Comparison of ENCODE assay signal across 8 mouse cellular contexts in the genomic region with DNA sequence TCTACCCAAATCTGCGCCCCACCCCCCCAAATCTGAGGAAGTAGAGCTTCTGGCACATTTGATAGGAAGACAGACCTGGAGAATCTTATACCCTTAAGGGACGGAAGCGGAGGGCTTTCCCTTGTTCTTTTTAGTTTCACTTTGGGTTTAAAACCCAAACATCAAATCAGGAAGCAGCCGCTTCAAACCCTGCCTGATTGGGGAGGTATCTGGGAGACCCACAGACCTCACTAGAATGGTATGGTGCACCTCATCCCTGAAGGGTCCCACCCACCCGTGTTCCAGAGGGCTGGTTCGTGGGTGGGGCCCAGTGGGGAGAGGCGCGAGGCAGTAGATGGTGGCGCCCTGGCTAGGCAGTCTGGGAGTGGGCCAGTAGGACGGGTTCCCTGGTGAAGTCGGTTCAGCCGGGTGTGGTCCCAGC. TPM values are rescaled to one million over a fixed set of nuclear protein-coding genes. Genes with fewer than 3 reads are reported as not detected.
A peak's percentile ranks its signal among the peaks of the same experiment; 100 is the strongest.
DNase-seq lines count a peak whose midpoint lies in the region; ATAC-seq and TF ChIP-seq lines count a peak whose summit lies in the region.

No protein-coding gene starts in this region.

- TF ChIP-seq EP300 in liver, embryonic 14.5 days (IDR thresholded peaks at IDR 0.05; ENCODE audit: low read depth) = no peak

- peak overlapping the region; percentile 53 for H3K4me3 ChIP-seq in gastrocnemius, adult 2 months
- H3K4me3 ChIP-seq in embryonic facial prominence, embryonic 15.5 days (replicated peaks) = 0 out of 2 replicates have a peak overlapping the region, but pooled peaks have one; percentile 9
- peak overlapping the region; percentile 38 to 51 for H3K4me3 ChIP-seq in liver, embryonic 14.5 days (ENCODE audit: insufficient read depth in 1 of 2, low read depth in 2 of 2, low read length in 2 of 2)
- H3K4me3 ChIP-seq in stomach, embryonic 16.5 days (replicated peaks; ENCODE audit: low read length) = peak overlapping the region; percentile 18

- H3K4me2 ChIP-seq in embryonic facial prominence, embryonic 15.5 days (replicated peaks) = peak overlapping the region; percentile 21
- H3K4me2 ChIP-seq in liver, embryonic 14.5 days (ENCODE audit: low read depth) = peak overlapping the region; percentile 71
- H3K4me2 ChIP-seq in stomach, embryonic 16.5 days (ENCODE audit: low read depth, low read length) = peak overlapping the region; percentile 22

- 61% methylated on average over 12 of the region's 12 CpGs for WGBS in embryonic facial prominence, embryonic 15.5 days
- WGBS in liver, embryonic 14.5 days (ENCODE audit: insufficient replicate concordance) = 18% methylated on average over 12 of the region's 12 CpGs
- WGBS in stomach, embryonic 16.5 days = 54% methylated on average over 12 of the region's 12 CpGs

- H3K27me3 ChIP-seq in embryonic facial prominence, embryonic 15.5 days = no peaks in the 10 kb centered on the region
- no peaks in the 10 kb centered on the region for H3K27me3 ChIP-seq in liver, embryonic 14.5 days (ENCODE audit: control insufficient read depth, insufficient read depth, low read length)
- H3K27me3 ChIP-seq in stomach, embryonic 16.5 days (ENCODE audit: control insufficient read depth, insufficient read depth, low read length) = no peaks in the 10 kb centered on the region

- peaks cover 73% of the 10 kb centered on the region for H3K4me1 ChIP-seq in embryonic facial prominence, embryonic 15.5 days
- H3K4me1 ChIP-seq in liver, embryonic 14.5 days (replicated peaks; ENCODE audit: control insufficient read depth in 2 of 2, insufficient read depth in 2 of 2, low read length in 1 of 2) = peaks cover 0 to 12% of the 10 kb centered on the region in 2 experiments; a peak in 2 of 4 replicates
- peaks cover 40% of the 10 kb centered on the region for H3K4me1 ChIP-seq in stomach, embryonic 16.5 days (ENCODE audit: control insufficient read depth, insufficient read depth, low read length)

- peak overlapping the region; percentile 77 for H3K27ac ChIP-seq in gastrocnemius, adult 2 months
- peak overlapping the region; percentile 73 for H3K27ac ChIP-seq in embryonic facial prominence, embryonic 15.5 days (replicated peaks)
- H3K27ac ChIP-seq in liver, embryonic 14.5 days = no peak overlapping the region
- H3K27ac ChIP-seq in stomach, embryonic 16.5 days (ENCODE audit: low read length) = peak overlapping the region; percentile 60

- H3K36me3 ChIP-seq in embryonic facial prominence, embryonic 15.5 days = no peaks in the 10 kb centered on the region
- no peaks in the 10 kb centered on the region for H3K36me3 ChIP-seq in liver, embryonic 14.5 days (replicated peaks; ENCODE audit: control insufficient read depth, insufficient read depth, low read depth)
- no peaks in the 10 kb centered on the region for H3K36me3 ChIP-seq in stomach, embryonic 16.5 days (ENCODE audit: control insufficient read depth, insufficient read depth, low read length)

- intact Hi-C loops in gastrocnemius, adult 2 months (cut with DNase I) = loop anchor here (10.0 kb wide), 1 partner anchor 134 kb away; a partner anchor contains a TSS

- no peaks in the 10 kb centered on the region for H3K9me3 ChIP-seq in embryonic facial prominence, embryonic 15.5 days (replicated peaks)
- H3K9me3 ChIP-seq in liver, embryonic 14.5 days (ENCODE audit: control insufficient read depth, low read length) = no peaks in the 10 kb centered on the region
- no peaks in the 10 kb centered on the region for H3K9me3 ChIP-seq in stomach, embryonic 16.5 days (replicated peaks; ENCODE audit: control insufficient read depth, low read length)

- ATAC-seq in embryonic facial prominence, embryonic 15.5 days (ENCODE audit: insufficient number of reproducible peaks, low FRiP score, low TSS enrichment, low read depth) = 0 out of 2 replicates have a peak, but pooled peaks have one; percentile 27
- ATAC-seq in liver, embryonic 14.5 days (ENCODE audit: insufficient read depth) = peak; percentile 38; the same call in 1 of the 2 replicates
- ATAC-seq in stomach, embryonic 16.5 days (ENCODE audit: insufficient read depth, low FRiP score) = no peak

- no peak for TF ChIP-seq CTCF in gastrocnemius, adult 2 months (IDR thresholded peaks at IDR 0.05)
- no peak for TF ChIP-seq CTCF in liver, embryonic 14.5 days (IDR thresholded peaks at IDR 0.05; ENCODE audit: low read depth)

- no peak overlapping the region for H3K9ac ChIP-seq in embryonic facial prominence, embryonic 15.5 days
- peak overlapping the region; percentile 28 for H3K9ac ChIP-seq in liver, embryonic 14.5 days (replicated peaks)
- H3K9ac ChIP-seq in stomach, embryonic 16.5 days (ENCODE audit: low read length) = 0 out of 2 replicates have a peak overlapping the region, but pooled peaks have one; percentile 1

- peak; percentile 71 for DNase-seq in gastrocnemius, adult 2 months
- no peak for DNase-seq in gastrocnemius, postnatal 10 days
- peak; percentile 57 to 60 for DNase-seq in B cell, adult 2 months
- no peak for DNase-seq in liver, embryonic 14.5 days (ENCODE audit: low read depth in 3 of 3, low spot score in 3 of 3)
- no peak for DNase-seq in adipocyte (ENCODE audit: low spot score)
- DNase-seq in adrenal gland, postnatal 4 days (ENCODE audit: low spot score in 2 of 2) = no peak

RNA-seq across cellular contexts. Expression of a gene that starts 44.7 kb away (rescaled TPM):
- total RNA-seq in gastrocnemius, adult 2 months (2021) = 10 to 100 TPM; 41.2 to 50.0 TPM
- 100 to 1,000 TPM; 186 to 216 TPM for total RNA-seq in gastrocnemius, postnatal 10 days (2021)
- 245 and 251 TPM in 2 replicates for polyA plus RNA-seq in embryonic facial prominence, embryonic 15.5 days (2015; fragmentation: Nextera tagmentation; extraction: Ambion mirVana)
- polyA plus RNA-seq in liver, embryonic 14.5 days (2012; rRNA removed) = 25.2 and 27.2 TPM in 2 replicates
- polyA plus RNA-seq in liver, embryonic 14.5 days (2014; fragmentation: Nextera tagmentation; extraction: Ambion mirVana) = 44.4 and 51.3 TPM in 2 replicates
- polyA plus RNA-seq in stomach, embryonic 16.5 days (2015; fragmentation: Nextera tagmentation; extraction: Ambion mirVana) = 1,649 and 1,814 TPM in 2 replicates
- 10 to 100 TPM; 82.3 to 84.4 TPM for total RNA-seq in adrenal gland, postnatal 4 days (2021)

Comparison
In these comparisons a context has a peak if more than half of its experiments do, and no peak if none do; other contexts are left out.
1. DNase-seq: peak in gastrocnemius, adult 2 months (single experiment) and B cell, adult 2 months (2 of 2); none in gastrocnemius, postnatal 10 days (single experiment), liver, embryonic 14.5 days (0 of 3), adipocyte (single experiment) and adrenal gland, postnatal 4 days (0 of 2).
2. H3K4me2 ChIP-seq: peak in every context shown above with its lines; median percentile 71 in liver, embryonic 14.5 days; 22 in stomach, embryonic 16.5 days; 21 in embryonic facial prominence, embryonic 15.5 days.
3. Peak in every context shown above with its lines, with median percentiles within 50 percentile points of each other: H3K4me3 ChIP-seq.